Mouse (Mus musculus): ENCODE results near the gene Ndufs3. TPM values are rescaled to one million over a fixed set of nuclear protein-coding genes. Genes with fewer than 3 reads are reported as not detected.

The Ndufs3 gene
- polyA plus RNA-seq, 1 experiment from 2014 or later: 212 TPM

- Histone ChIP-seq H3K4me3 (replicated peaks; ENCODE audit: low read depth, low read length) (no peak overlapping the region), H3K27me3 (ENCODE audit: control insufficient read depth, insufficient read depth, low read length) (no peaks in the 10 kb centered on the region), H3K9me3 (ENCODE audit: control insufficient read depth, low read length) (no peaks in the 10 kb centered on the region), H3K4me2 (ENCODE audit: low read length) (no peak overlapping the region), H3K9ac (replicated peaks; ENCODE audit: low read length) (no peak overlapping the region), H3K4me1 (ENCODE audit: control insufficient read depth, insufficient read depth, low read length) (no peaks in the 10 kb centered on the region), H3K27ac (replicated peaks; ENCODE audit: low read depth, low read length) (no peak overlapping the region), H3K36me3 (ENCODE audit: control insufficient read depth, insufficient read depth, low read length) (no peaks in the 10 kb centered on the region)
- 74% methylated on average over 2 of the region's 2 CpGs for WGBS
- ATAC-seq (ENCODE audit: low FRiP score, low TSS enrichment): no peak
- no peak for DNase-seq
Observed at GRCm38 (mm10) chr2:90932273-90932672, 27.6 kb upstream of the Ndufs3 start.

GRCm38 (mm10) chr2:90931829-90932228 is 27.2 kb upstream of the Ndufs3 start:
- no peaks in the 10 kb centered on the region for H3K9me3 ChIP-seq (ENCODE audit: control insufficient read depth, low read length)
- 86% methylated on average over 8 of the region's 8 CpGs for WGBS
- no peaks in the 10 kb centered on the region for H3K36me3 ChIP-seq (ENCODE audit: control insufficient read depth, insufficient read depth, low read length)
- H3K9ac ChIP-seq (replicated peaks; ENCODE audit: low read length): no peak overlapping the region
- no peak for DNase-seq
- H3K4me1 ChIP-seq (ENCODE audit: control insufficient read depth, insufficient read depth, low read length): no peaks in the 10 kb centered on the region
- no peak overlapping the region for H3K4me3 ChIP-seq (replicated peaks; ENCODE audit: low read depth, low read length)
- H3K4me2 ChIP-seq (ENCODE audit: low read length): no peak overlapping the region
- no peaks in the 10 kb centered on the region for H3K27me3 ChIP-seq (ENCODE audit: control insufficient read depth, insufficient read depth, low read length)
- no peak for ATAC-seq (ENCODE audit: low FRiP score, low TSS enrichment)
- no peak overlapping the region for H3K27ac ChIP-seq (replicated peaks; ENCODE audit: low read depth, low read length)

- no peak overlapping the region for H3K9ac ChIP-seq (replicated peaks; ENCODE audit: low read length)
Observed at GRCm38 (mm10) chr2:90928566-90928965, 23.9 kb upstream of the Ndufs3 start.

GRCm38 (mm10) chr2:90922636-90923035 is 18.0 kb upstream of the Ndufs3 start:
- no peak for DNase-seq
- no peaks in the 10 kb centered on the region for H3K9me3 ChIP-seq (ENCODE audit: control insufficient read depth, low read length)

More at GRCm38 (mm10) chr2:90928566-90928965, 23.9 kb upstream of the Ndufs3 start:
- Histone ChIP-seq H3K4me1 (ENCODE audit: control insufficient read depth, insufficient read depth, low read length) (no peaks in the 10 kb centered on the region), H3K36me3 (ENCODE audit: control insufficient read depth, insufficient read depth, low read length) (no peaks in the 10 kb centered on the region), H3K27ac (replicated peaks; ENCODE audit: low read depth, low read length) (no peak overlapping the region), H3K4me2 (ENCODE audit: low read length) (no peak overlapping the region), H3K9me3 (ENCODE audit: control insufficient read depth, low read length) (no peaks in the 10 kb centered on the region), H3K27me3 (ENCODE audit: control insufficient read depth, insufficient read depth, low read length) (no peaks in the 10 kb centered on the region), H3K4me3 (replicated peaks; ENCODE audit: low read depth, low read length) (no peak overlapping the region)
- no peak for DNase-seq
- WGBS: 87% methylated on average over 13 of the region's 13 CpGs
- no peak for ATAC-seq (ENCODE audit: low FRiP score, low TSS enrichment)

GRCm38 (mm10) chr2:90921178-90921577 is 16.6 kb upstream of the Ndufs3 start:
- WGBS: 98% methylated on average over 1 of the region's 1 CpGs
- ATAC-seq (ENCODE audit: low FRiP score, low TSS enrichment) (no peak), DNase-seq (no peak)
- Histone ChIP-seq H3K27me3 (ENCODE audit: control insufficient read depth, insufficient read depth, low read length) (no peaks in the 10 kb centered on the region), H3K4me1 (ENCODE audit: control insufficient read depth, insufficient read depth, low read length) (peaks cover 15% of the 10 kb centered on the region), H3K9ac (replicated peaks; ENCODE audit: low read length) (no peak overlapping the region), H3K9me3 (ENCODE audit: control insufficient read depth, low read length) (no peaks in the 10 kb centered on the region), H3K36me3 (ENCODE audit: control insufficient read depth, insufficient read depth, low read length) (no peaks in the 10 kb centered on the region), H3K4me2 (ENCODE audit: low read length) (no peak overlapping the region), H3K27ac (replicated peaks; ENCODE audit: low read depth, low read length) (no peak overlapping the region), H3K4me3 (replicated peaks; ENCODE audit: low read depth, low read length) (no peak overlapping the region)

More at GRCm38 (mm10) chr2:90922636-90923035, 18.0 kb upstream of the Ndufs3 start:
- H3K4me1 ChIP-seq (ENCODE audit: control insufficient read depth, insufficient read depth, low read length): peaks cover 6% of the 10 kb centered on the region; the same call in 1 of the 2 replicates
- no peaks in the 10 kb centered on the region for H3K36me3 ChIP-seq (ENCODE audit: control insufficient read depth, insufficient read depth, low read length)
- H3K27me3 ChIP-seq (ENCODE audit: control insufficient read depth, insufficient read depth, low read length): no peaks in the 10 kb centered on the region
- no peak overlapping the region for H3K4me3 ChIP-seq (replicated peaks; ENCODE audit: low read depth, low read length)
- ATAC-seq (ENCODE audit: low FRiP score, low TSS enrichment): no peak
- no peak overlapping the region for H3K27ac ChIP-seq (replicated peaks; ENCODE audit: low read depth, low read length)
- 93% methylated on average over 2 of the region's 2 CpGs for WGBS
- H3K4me2 ChIP-seq (ENCODE audit: low read length): no peak overlapping the region
- H3K9ac ChIP-seq (replicated peaks; ENCODE audit: low read length): no peak overlapping the region

- H3K9ac ChIP-seq (replicated peaks; ENCODE audit: low read length): peak overlapping the region; percentile 95
- H3K36me3 ChIP-seq (ENCODE audit: control insufficient read depth, insufficient read depth, low read length): peaks cover 9% of the 10 kb centered on the region
- peaks cover 25% of the 10 kb centered on the region for H3K4me1 ChIP-seq (ENCODE audit: control insufficient read depth, insufficient read depth, low read length)
- ATAC-seq (ENCODE audit: low FRiP score, low TSS enrichment) (peak; percentile 67), DNase-seq (peak; percentile 31)
- peak overlapping the region; percentile 91 for H3K27ac ChIP-seq (replicated peaks; ENCODE audit: low read depth, low read length)
- H3K27me3 ChIP-seq (ENCODE audit: control insufficient read depth, insufficient read depth, low read length): no peaks in the 10 kb centered on the region
- H3K9me3 ChIP-seq (ENCODE audit: control insufficient read depth, low read length): no peaks in the 10 kb centered on the region
- peak overlapping the region; percentile 60 for H3K4me3 ChIP-seq (replicated peaks; ENCODE audit: low read depth, low read length)
- WGBS: 11% methylated on average over 16 of the region's 16 CpGs
- peak overlapping the region; percentile 88 for H3K4me2 ChIP-seq (ENCODE audit: low read length)
Observed at GRCm38 (mm10) chr2:90917999-90918698, 13.5 kb upstream of the Ndufs3 start.

- under 1% methylated on average over 73 of the region's 73 CpGs for WGBS
- H3K9ac ChIP-seq (replicated peaks; ENCODE audit: low read length): peak overlapping the region; percentile 95
- peaks cover 25% of the 10 kb centered on the region for H3K4me1 ChIP-seq (ENCODE audit: control insufficient read depth, insufficient read depth, low read length)
- DNase-seq (peak; percentile 78), ATAC-seq (ENCODE audit: low FRiP score, low TSS enrichment) (peak; percentile 87)
- H3K27me3 ChIP-seq (ENCODE audit: control insufficient read depth, insufficient read depth, low read length): no peaks in the 10 kb centered on the region
- H3K4me3 ChIP-seq (replicated peaks; ENCODE audit: low read depth, low read length): peak overlapping the region; percentile 60
- peak overlapping the region; percentile 88 for H3K4me2 ChIP-seq (ENCODE audit: low read length)
- H3K36me3 ChIP-seq (ENCODE audit: control insufficient read depth, insufficient read depth, low read length): peaks cover 16% of the 10 kb centered on the region
- peak overlapping the region; percentile 91 for H3K27ac ChIP-seq (replicated peaks; ENCODE audit: low read depth, low read length)
- no peaks in the 10 kb centered on the region for H3K9me3 ChIP-seq (ENCODE audit: control insufficient read depth, low read length)
Observed at GRCm38 (mm10) chr2:90917233-90917998, 12.8 kb upstream of the Ndufs3 start.

GRCm38 (mm10) chr2:90916560-90917232 is 12.1 kb upstream of the Ndufs3 start:
- DNase-seq (no peak), ATAC-seq (ENCODE audit: low FRiP score, low TSS enrichment) (peak; percentile 31)
- Histone ChIP-seq H3K4me1 (ENCODE audit: control insufficient read depth, insufficient read depth, low read length) (peaks cover 25% of the 10 kb centered on the region), H3K9me3 (ENCODE audit: control insufficient read depth, low read length) (no peaks in the 10 kb centered on the region), H3K4me3 (replicated peaks; ENCODE audit: low read depth, low read length) (peak overlapping the region; percentile 60), H3K27me3 (ENCODE audit: control insufficient read depth, insufficient read depth, low read length) (no peaks in the 10 kb centered on the region), H3K4me2 (ENCODE audit: low read length) (peak overlapping the region; percentile 88), H3K36me3 (ENCODE audit: control insufficient read depth, insufficient read depth, low read length) (peaks cover 22% of the 10 kb centered on the region), H3K9ac (replicated peaks; ENCODE audit: low read length) (peak overlapping the region; percentile 95), H3K27ac (replicated peaks; ENCODE audit: low read depth, low read length) (peak overlapping the region; percentile 91)
- whole genome bisulfite sequencing: 27% methylated on average over 7 of the region's 7 CpGs

All from midbrain, embryonic 14.5 days (tissue).